Mouse (Mus musculus) forebrain, embryonic 14.5 days (tissue): ENCODE results near the gene Ccdc91. TPM values are rescaled to one million over a fixed set of nuclear protein-coding genes. Genes with fewer than 3 reads are reported as not detected.

Source experiments
- ATAC-seq: fragments of 200-750 bp; cut with Nextera tagmentation; 2 replicates; pipeline ENCODE4 v1.8.0; 2017; ENCODE audit warnings: mild to moderate bottlenecking, moderate library complexity
- DNase-seq: peaks from one replicate; pipeline ENCODE4 v3.0.0-alpha.2; 2015; ENCODE audit warnings: low spot score
- H3K27ac ChIP-seq: fragments of 300-500 bp; sonication (generic); 2 replicates; pipeline ENCODE4 v1.5.1; 2014; ENCODE audit warnings: low read depth, mild to moderate bottlenecking, control low read depth, low read length, moderate library complexity
- H3K27me3 ChIP-seq: fragments of 300-500 bp; sonication (generic); replicated peaks from 2 replicates; pipeline ENCODE4 v1.6.1; 2014; ENCODE audit warnings: low read length, control low read depth, mixed read lengths; ENCODE audit not compliant: control insufficient read depth, insufficient read depth
- H3K36me3 ChIP-seq: fragments of 300-500 bp; sonication (generic); 2 replicates; pipeline ENCODE4 v1.6.1; 2014; ENCODE audit warnings: low read length, control low read depth; ENCODE audit not compliant: control insufficient read depth, insufficient read depth
- H3K4me1 ChIP-seq: fragments of 300-500 bp; sonication (generic); 2 replicates; pipeline ENCODE4 v1.6.1; 2014; ENCODE audit warnings: antibody characterized with exemption, low read length, control low read depth; ENCODE audit not compliant: control insufficient read depth, insufficient read depth
- H3K4me2 ChIP-seq: fragments of 300-500 bp; sonication (generic); 2 replicates; pipeline ENCODE4 v1.6.1; 2014; ENCODE audit warnings: mild to moderate bottlenecking, control low read depth, low read length
- H3K4me3 ChIP-seq: fragments of 300-500 bp; sonication (generic); 2 replicates; pipeline ENCODE4 v1.5.1; 2014; ENCODE audit warnings: low read depth, low read length, control low read depth
- H3K9ac ChIP-seq: fragments of 300-500 bp; sonication (generic); 2 replicates; pipeline ENCODE4 v1.6.1; 2014; ENCODE audit warnings: mild to moderate bottlenecking, low read length, control low read depth, moderate library complexity
- H3K9me3 ChIP-seq: fragments of 300-500 bp; sonication (generic); replicated peaks from 2 replicates; pipeline ENCODE4 v1.6.1; 2016; ENCODE audit warnings: low read length, control low read depth, mixed read lengths; ENCODE audit not compliant: control insufficient read depth
- WGBS: fragments of 180-500 bp; shearing (Covaris S2); extraction: QIAGEN DNeasy Blood & Tissue Kit; methylation state at CpG from one replicate; pipeline ENCODE4 v1.1.7; 2014; 5-methylcytosine and 5-hydroxymethylcytosine counted together
- polyA plus RNA-seq: library from polyadenylated mRNA; unstranded; fragments of >200 nt; fragmentation: Nextera tagmentation; extraction: Ambion mirVana; gene quantifications from 2 replicates; pipeline ENCODE4 v1.2.1, GENCODE M21; 2014

Ccdc91 gene
- polyA plus RNA-seq, 1 experiment from 2014 or later = 33.7 TPM

- Histone ChIP-seq H3K4me1 (no peaks in the 10 kb centered on the region), H3K36me3 (peaks cover 10% of the 10 kb centered on the region; the same call in 1 of the 2 replicates), H3K27ac (no peak overlapping the region), H3K4me2 (no peak overlapping the region), H3K27me3 (no peaks in the 10 kb centered on the region), H3K9ac (no peak overlapping the region), H3K4me3 (no peak overlapping the region), H3K9me3 (no peaks in the 10 kb centered on the region)
- ATAC-seq (no peak), DNase-seq (no peak)
- WGBS = 90% methylated on average over 7 of the region's 7 CpGs
Measured at GRCm38 (mm10) chr6:147539056-147539600, 63.5 kb downstream of the Ccdc91 start.

- no peak for ATAC-seq
- Histone ChIP-seq H3K36me3 (peaks cover 5% of the 10 kb centered on the region; the same call in 1 of the 2 replicates), H3K27me3 (no peaks in the 10 kb centered on the region), H3K9ac (no peak overlapping the region), H3K4me1 (no peaks in the 10 kb centered on the region), H3K4me3 (no peak overlapping the region), H3K9me3 (no peaks in the 10 kb centered on the region), H3K4me2 (no peak overlapping the region), H3K27ac (no peak overlapping the region)
- DNase-seq = no peak
- WGBS = 92% methylated on average over 6 of the region's 6 CpGs
Measured at GRCm38 (mm10) chr6:147540942-147541341, 65.3 kb downstream of the Ccdc91 start.

- ATAC-seq = no peak
- no peaks in the 10 kb centered on the region for H3K36me3 ChIP-seq
- 88% methylated on average over 6 of the region's 6 CpGs for WGBS
- no peak overlapping the region for H3K4me2 ChIP-seq
- H3K4me1 ChIP-seq = no peaks in the 10 kb centered on the region
- H3K9ac ChIP-seq = no peak overlapping the region
- no peak for DNase-seq
- H3K27ac ChIP-seq = no peak overlapping the region
- no peak overlapping the region for H3K4me3 ChIP-seq
- H3K27me3 ChIP-seq = no peaks in the 10 kb centered on the region
- no peaks in the 10 kb centered on the region for H3K9me3 ChIP-seq
Measured at GRCm38 (mm10) chr6:147555591-147555990, 80.0 kb downstream of the Ccdc91 start.

- 87% methylated on average over 3 of the region's 3 CpGs for WGBS
- DNase-seq (no peak), ATAC-seq (no peak)
- Histone ChIP-seq H3K9me3 (no peaks in the 10 kb centered on the region), H3K4me1 (no peaks in the 10 kb centered on the region), H3K4me3 (no peak overlapping the region), H3K27ac (no peak overlapping the region), H3K27me3 (no peaks in the 10 kb centered on the region), H3K9ac (no peak overlapping the region), H3K36me3 (no peaks in the 10 kb centered on the region), H3K4me2 (no peak overlapping the region)
Measured at GRCm38 (mm10) chr6:147559316-147559715, 83.7 kb downstream of the Ccdc91 start.

GRCm38 (mm10) chr6:147560436-147560835 lies 84.8 kb downstream of the Ccdc91 start:
- ATAC-seq (no peak), DNase-seq (no peak)
- Histone ChIP-seq H3K9ac (no peak overlapping the region), H3K27me3 (no peaks in the 10 kb centered on the region), H3K4me2 (no peak overlapping the region), H3K27ac (no peak overlapping the region), H3K4me3 (no peak overlapping the region), H3K4me1 (no peaks in the 10 kb centered on the region), H3K9me3 (no peaks in the 10 kb centered on the region), H3K36me3 (no peaks in the 10 kb centered on the region)

- H3K4me1 ChIP-seq = no peaks in the 10 kb centered on the region
- H3K9ac ChIP-seq = no peak overlapping the region
- no peaks in the 10 kb centered on the region for H3K9me3 ChIP-seq
- WGBS = 92% methylated on average over 5 of the region's 5 CpGs
- H3K4me3 ChIP-seq = no peak overlapping the region
- no peak overlapping the region for H3K27ac ChIP-seq
- H3K36me3 ChIP-seq = no peaks in the 10 kb centered on the region
- ATAC-seq = no peak
- H3K4me2 ChIP-seq = no peak overlapping the region
- DNase-seq = no peak
- no peaks in the 10 kb centered on the region for H3K27me3 ChIP-seq
Measured at GRCm38 (mm10) chr6:147569246-147569645, 93.6 kb downstream of the Ccdc91 start.

GRCm38 (mm10) chr6:147573137-147573536 lies 97.5 kb downstream of the Ccdc91 start:
- H3K9ac ChIP-seq = no peak overlapping the region
- 69% methylated on average over 4 of the region's 4 CpGs for WGBS
- H3K27ac ChIP-seq = no peak overlapping the region
- no peak overlapping the region for H3K4me2 ChIP-seq
- H3K4me3 ChIP-seq = no peak overlapping the region
- no peaks in the 10 kb centered on the region for H3K36me3 ChIP-seq
- ATAC-seq = no peak
- no peaks in the 10 kb centered on the region for H3K27me3 ChIP-seq
- DNase-seq = no peak
- H3K9me3 ChIP-seq = no peaks in the 10 kb centered on the region
- H3K4me1 ChIP-seq = no peaks in the 10 kb centered on the region

GRCm38 (mm10) chr6:147574454-147575182 lies 99.0 kb downstream of the Ccdc91 start:
- DNase-seq = no peak
- Histone ChIP-seq H3K9me3 (no peaks in the 10 kb centered on the region), H3K27ac (no peak overlapping the region), H3K36me3 (no peaks in the 10 kb centered on the region), H3K27me3 (no peaks in the 10 kb centered on the region), H3K4me3 (no peak overlapping the region), H3K9ac (no peak overlapping the region), H3K4me1 (no peaks in the 10 kb centered on the region), H3K4me2 (no peak overlapping the region)
- no peak for ATAC-seq
- WGBS = 72% methylated on average over 5 of the region's 5 CpGs

GRCm38 (mm10) chr6:147575183-147575784 lies 99.7 kb downstream of the Ccdc91 start:
- Histone ChIP-seq H3K36me3 (no peaks in the 10 kb centered on the region), H3K4me2 (no peak overlapping the region), H3K27ac (no peak overlapping the region), H3K9me3 (no peaks in the 10 kb centered on the region), H3K27me3 (no peaks in the 10 kb centered on the region), H3K4me1 (no peaks in the 10 kb centered on the region), H3K9ac (no peak overlapping the region), H3K4me3 (no peak overlapping the region)
- WGBS = 66% methylated on average over 11 of the region's 11 CpGs
- ATAC-seq = no peak
- DNase-seq = no peak
